Mouse (Mus musculus) liver, postnatal 0 days (tissue): ENCODE data around the gene Vmn1r8.

Experiments
- CTCF ChIP-seq: sonication (generic); IDR thresholded peaks from 2 replicates; pipeline ENCODE4 v1.5.1; 2016; ENCODE audit warnings: antibody characterized with exemption, low read depth
- EP300 ChIP-seq: IDR thresholded peaks from 2 replicates; pipeline ENCODE4 v1.6.1; 2016; ENCODE audit warnings: antibody characterized with exemption, low read depth, mild to moderate bottlenecking

DNA sequence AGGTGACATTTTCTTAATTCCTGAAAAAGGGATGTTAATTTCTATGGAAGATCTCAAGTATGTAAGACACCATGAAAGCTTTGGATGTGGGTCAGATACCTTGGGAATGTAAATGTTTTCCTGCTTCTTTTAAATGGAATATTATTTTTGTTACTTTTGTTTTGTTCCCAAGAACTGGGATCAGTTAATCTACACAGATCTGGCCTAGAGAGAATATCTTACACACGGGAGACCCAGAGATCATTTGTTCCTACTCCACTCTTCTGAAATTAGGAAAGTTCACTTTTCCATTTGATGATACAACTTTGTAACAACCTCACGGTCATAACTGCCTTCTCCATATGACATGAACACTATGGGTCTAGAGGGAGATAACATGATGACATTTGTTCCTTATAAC is 34.4 kb downstream of the Vmn1r8 start, which contains the start of gene Vmn1r9:
- TF ChIP-seq CTCF = no peak
- no peak for TF ChIP-seq EP300
